Mouse (Mus musculus): Measurements from ENCODE around the gene Tuba1c.

Gene Tuba1c

GRCm38 (mm10) chr15:99029619-99030584, at the start of gene Tuba1c:
Gene Tuba1c (plus strand): TSS chr15:99029891.
- peak; percentile 51 for DNase-seq

GRCm38 (mm10) chr15:98980012-98980614, 49.6 kb upstream of the Tuba1c start:
- DNase-seq: no peak

GRCm38 (mm10) chr15:98982100-98982499, 47.6 kb upstream of the Tuba1c start:
- no peak for DNase-seq

- no peak for DNase-seq
Observed at GRCm38 (mm10) chr15:98983431-98984081, 46.1 kb upstream of the Tuba1c start.

- DNase-seq: no peak
Observed at GRCm38 (mm10) chr15:98984681-98985080, 45.0 kb upstream of the Tuba1c start.

- DNase-seq: peak; percentile 63
Observed at GRCm38 (mm10) chr15:98985240-98985981, 44.3 kb upstream of the Tuba1c start.

GRCm38 (mm10) chr15:98985982-98986715, 43.5 kb upstream of the Tuba1c start:
- DNase-seq: no peak

GRCm38 (mm10) chr15:98987077-98987630, 42.5 kb upstream of the Tuba1c start:
- no peak for DNase-seq

GRCm38 (mm10) chr15:98987661-98988181, 42.0 kb upstream of the Tuba1c start:
- no peak for DNase-seq

- no peak for DNase-seq
Observed at GRCm38 (mm10) chr15:98988787-98989186, 40.9 kb upstream of the Tuba1c start.

- no peak for DNase-seq
Observed at GRCm38 (mm10) chr15:98989701-98990430, 39.8 kb upstream of the Tuba1c start.

GRCm38 (mm10) chr15:98990669-98991539, 38.8 kb upstream of the Tuba1c start:
- DNase-seq: no peak

- no peak for DNase-seq
Observed at GRCm38 (mm10) chr15:98991540-98992050, 38.1 kb upstream of the Tuba1c start.

- peak; percentile 42 for DNase-seq
Observed at GRCm38 (mm10) chr15:98992086-98992912, 37.4 kb upstream of the Tuba1c start.

GRCm38 (mm10) chr15:98993093-98993793, 36.4 kb upstream of the Tuba1c start:
- DNase-seq: peak; percentile 93

GRCm38 (mm10) chr15:98993865-98994264, 35.8 kb upstream of the Tuba1c start:
- DNase-seq: peak; percentile 90

- no peak for DNase-seq
Observed at GRCm38 (mm10) chr15:98994957-98995520, 34.7 kb upstream of the Tuba1c start.
